ENCODE assay signal across 21 mouse cellular contexts in genomic region chr8:117082947-117083559, GRCm38 (mm10). TPM values are rescaled to one million over a fixed set of nuclear protein-coding genes. Genes with fewer than 3 reads are reported as not detected.
DNase-seq lines count a peak whose midpoint lies in the region; ATAC-seq and TF ChIP-seq lines count a peak whose summit lies in the region.
"Had no signal": no experiment of that assay in that cellular context is flagged by ENCODE, and none has a peak within 500 bp of the region (broad histone marks: within the 10 kb centered on the region; RNA-seq: fewer than 3 reads in every experiment).

No protein-coding gene starts in this region.

- H3K4me3 ChIP-seq in liver, embryonic 14.5 days (ENCODE audit: insufficient read depth in 1 of 2, low read depth in 2 of 2, low read length in 2 of 2), result no peak overlapping the region

- TF ChIP-seq CTCF in liver, embryonic 14.5 days (IDR thresholded peaks at IDR 0.05; ENCODE audit: low read depth), result peak; percentile 43

- DNase-seq in kidney, postnatal 14 days, result peak; percentile 10
- no peak for DNase-seq in kidney, adult 8-10 months
- DNase-seq in c-Kit-positive CD71-positive TER-119-negative erythroid progenitor cells, embryonic 14.5 days (ENCODE audit: low read depth), result peak; percentile 65
- DNase-seq in liver, embryonic 14.5 days (ENCODE audit: low read depth in 3 of 3, low spot score in 3 of 3), result peak; percentile 44 to 57 (median 49)
- DNase-seq in ovary, postnatal 14 days (ENCODE audit: low spot score), result no peak
- DNase-seq in layer of hippocampus, adult 8-10 months (ENCODE audit: low spot score in 2 of 2), result no peak
- no peak for DNase-seq in frontal cortex, postnatal 36 days (ENCODE audit: low spot score in 2 of 2)
- DNase-seq: adrenal gland, adult 8-10 months; cerebellum, postnatal 10 days; heart, postnatal 36 days; lung, adult 18-20 months; retina, postnatal 1 day; thymus, postnatal 25 days had no signal

- H3K4me2 ChIP-seq in liver, embryonic 14.5 days (ENCODE audit: low read depth), result peak overlapping the region; percentile 40

- no peaks in the 10 kb centered on the region for H3K27me3 ChIP-seq in liver, embryonic 14.5 days (ENCODE audit: control insufficient read depth, insufficient read depth, low read length)

- peak; percentile 68 for TF ChIP-seq EP300 in liver, embryonic 14.5 days (IDR thresholded peaks at IDR 0.05; ENCODE audit: low read depth)

- WGBS in liver, embryonic 14.5 days (ENCODE audit: insufficient replicate concordance), result 7% methylated on average over 9 of the region's 9 CpGs

- H3K27ac ChIP-seq in liver, embryonic 14.5 days, result peak overlapping the region; percentile 52
- H3K27ac ChIP-seq: kidney, postnatal 0 days; macrophage; stomach, postnatal 0 days had no signal

- H3K4me1 ChIP-seq in liver, embryonic 14.5 days (replicated peaks; ENCODE audit: control insufficient read depth in 2 of 2, insufficient read depth in 2 of 2, low read length in 1 of 2), result peaks cover 46 to 60% of the 10 kb centered on the region in 2 experiments

- ATAC-seq in liver, embryonic 14.5 days (ENCODE audit: insufficient read depth), result peak; percentile 49
- ATAC-seq: forebrain, embryonic 16.5 days; intestine, embryonic 16.5 days had no signal

- no peaks in the 10 kb centered on the region for H3K36me3 ChIP-seq in liver, embryonic 14.5 days (replicated peaks; ENCODE audit: control insufficient read depth, insufficient read depth, low read depth)

- H3K9ac ChIP-seq in liver, embryonic 14.5 days (replicated peaks), result peak overlapping the region; percentile 31

- no peaks in the 10 kb centered on the region for H3K9me3 ChIP-seq in liver, embryonic 14.5 days (ENCODE audit: control insufficient read depth, low read length)

RNA-seq across cellular contexts. Expression of gene Pkd1l2, which starts 0.8 kb away (rescaled TPM):
- not detected in 2 replicates for polyA plus RNA-seq in liver, embryonic 14.5 days (2012; rRNA removed)
- polyA plus RNA-seq in liver, embryonic 14.5 days (2014; fragmentation: Nextera tagmentation; extraction: Ambion mirVana), result not detected in 2 replicates
- total RNA-seq in layer of hippocampus, adult 8-10 months (2022), result under 1 TPM in 3 of 4 experiments, not detected in 1; 0.06 to 0.27 (median 0.11) TPM
- total RNA-seq: left cerebral cortex, postnatal 14 days had no signal
- polyA plus RNA-seq: forebrain, embryonic 16.5 days; kidney, postnatal 0 days; stomach, postnatal 0 days had no signal

RNA-seq across cellular contexts. Expression of gene Bco1, which starts 12.6 kb away (rescaled TPM):
- polyA plus RNA-seq in liver, embryonic 14.5 days (2012; rRNA removed), result 4.3 and 5.2 TPM in 2 replicates
- 3.2 and 4.3 TPM in 2 replicates for polyA plus RNA-seq in liver, embryonic 14.5 days (2014; fragmentation: Nextera tagmentation; extraction: Ambion mirVana)
- total RNA-seq in layer of hippocampus, adult 8-10 months (2022), result under 1 TPM in 3 of 4 experiments, not detected in 1; 0.14 to 0.47 (median 0.20) TPM
- total RNA-seq: gastrocnemius, adult 8-10 months; heart, adult 8-10 months; heart, postnatal 36 days; left cerebral cortex, postnatal 14 days had no signal
- polyA plus RNA-seq: macrophage had no signal

Comparison
In these comparisons a context has a peak if more than half of its experiments do, and no peak if none do; other contexts are left out.
1. DNase-seq: peak in kidney, postnatal 14 days (single experiment), c-Kit-positive CD71-positive TER-119-negative erythroid progenitor cells, embryonic 14.5 days (single experiment) and liver, embryonic 14.5 days (3 of 3); none in kidney, adult 8-10 months (0 of 2), ovary, postnatal 14 days (single experiment), layer of hippocampus, adult 8-10 months (0 of 2) and frontal cortex, postnatal 36 days (0 of 2).